Mouse (Mus musculus): ENCODE measurements at regions not wholly inside any gene's neighbourhood (a gene's known extent, or its start where the extent isn't known, plus 50 kb on each side); places are given as distances from the start of the nearest gene placed in this dataset.

DNA sequence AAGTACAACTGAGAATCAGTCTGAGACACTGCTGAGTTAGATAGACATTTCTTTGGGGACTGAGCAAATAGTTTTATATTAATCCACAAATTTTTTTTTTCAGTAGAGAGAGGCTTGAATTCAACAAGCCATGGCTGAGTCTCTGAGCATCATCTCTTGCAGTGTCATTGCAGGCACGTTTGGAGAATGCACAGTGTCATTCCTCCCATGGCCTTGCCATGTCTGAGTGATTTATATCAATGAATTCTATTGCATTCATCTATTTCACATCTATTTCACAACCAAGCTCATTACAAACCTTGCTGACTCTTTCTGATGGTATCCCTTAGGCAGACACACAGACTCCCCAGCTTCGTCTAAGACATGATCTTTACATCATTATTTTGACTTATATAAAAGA lies 66.6 kb downstream of the Uqcrfs1 start:
- no peak for TF ChIP-seq CTCF (IDR thresholded peaks at IDR 0.05)
- TF ChIP-seq EP300 (IDR thresholded peaks at IDR 0.05) = no peak
